Mouse (Mus musculus) megakaryocyte-erythroid progenitor cell, adult 5-6 weeks (primary cell): ENCODE measurements at regions not wholly inside any gene's neighbourhood (a gene's known extent, or its start where the extent isn't known, plus 50 kb on each side); places are given as distances from the start of the nearest gene placed in this dataset.

Source experiments
- ATAC-seq: replicated peaks from 2 replicates; pipeline ENCODE4 v1.8.0; 2016; ENCODE audit warnings: mild to moderate bottlenecking, inconsistent platforms; ENCODE audit not compliant: severe bottlenecking, poor library complexity, low FRiP score, low TSS enrichment

- no peak for ATAC-seq
Measured at GRCm38 (mm10) chr13:44212356-44212755, 427.8 kb downstream of the Cd83 start.

- ATAC-seq: no peak
Measured at GRCm38 (mm10) chr13:44212936-44213335, 428.4 kb downstream of the Cd83 start.

GRCm38 (mm10) chr13:44218266-44218665, 433.7 kb downstream of the Cd83 start:
- ATAC-seq: no peak

GRCm38 (mm10) chr13:44221721-44222120, 437.1 kb downstream of the Cd83 start:
- no peak for ATAC-seq

GRCm38 (mm10) chr13:44222335-44222734, 437.8 kb downstream of the Cd83 start:
- no peak for ATAC-seq

GRCm38 (mm10) chr13:44227706-44228459, 443.3 kb downstream of the Cd83 start:
- ATAC-seq: no peak

GRCm38 (mm10) chr13:44228540-44229135, 444.1 kb downstream of the Cd83 start:
- no peak for ATAC-seq

- no peak for ATAC-seq
Measured at GRCm38 (mm10) chr13:44229136-44229611, 444.6 kb downstream of the Cd83 start.

- ATAC-seq: no peak
Measured at GRCm38 (mm10) chr13:44231403-44231802, 446.8 kb downstream of the Cd83 start.

- ATAC-seq: no peak
Measured at GRCm38 (mm10) chr13:44231868-44232715, 447.5 kb downstream of the Cd83 start.

- ATAC-seq: no peak
Measured at GRCm38 (mm10) chr13:44232716-44233051, 448.1 kb downstream of the Cd83 start.

GRCm38 (mm10) chr13:44234241-44234640, 449.7 kb downstream of the Cd83 start:
- ATAC-seq: no peak

- ATAC-seq: no peak
Measured at GRCm38 (mm10) chr13:44235236-44235635, 450.7 kb downstream of the Cd83 start.

GRCm38 (mm10) chr13:44235941-44236340, 451.4 kb downstream of the Cd83 start:
- ATAC-seq: no peak

- ATAC-seq: no peak
Measured at GRCm38 (mm10) chr13:44238308-44238707, 453.7 kb downstream of the Cd83 start.

- ATAC-seq: no peak
Measured at GRCm38 (mm10) chr13:44243211-44243610, 458.6 kb downstream of the Cd83 start.

- ATAC-seq: no peak
Measured at GRCm38 (mm10) chr13:44246714-44247251, 462.2 kb downstream of the Cd83 start.

- ATAC-seq: no peak
Measured at GRCm38 (mm10) chr13:44247861-44248260, 463.3 kb downstream of the Cd83 start.

- no peak for ATAC-seq
Measured at GRCm38 (mm10) chr13:44248401-44248800, 463.8 kb downstream of the Cd83 start.

GRCm38 (mm10) chr13:44249119-44249518, 464.5 kb downstream of the Cd83 start:
- ATAC-seq: no peak
